Mouse (Mus musculus): ENCODE measurements around the gene Galnt3. TPM values are rescaled to one million over a fixed set of nuclear protein-coding genes. Genes with fewer than 3 reads are reported as not detected.

The Galnt3 gene
- 1 to 10 TPM; 8.3 to 9.4 TPM for total RNA-seq (2023)

GRCm38 (mm10) chr2:66124591-66125271 lies at the start of gene Galnt3:
Gene Galnt3 (minus strand): TSS chr2:66124994.

Other genes starting within 250 kb of the Galnt3 start
- gene Ttc21b, start 131.6 kb upstream of the Galnt3 start, total RNA-seq (2023) = 1 to 10 TPM in 1 of 2 experiments, under 1 TPM in 1; 0.75 to 1.1 TPM